Mouse (Mus musculus) lung, adult 2 months (tissue): ENCODE measurements around the gene Slc13a5.

Source experiments
- CTCF ChIP-seq: fragments of 200-500 bp; IDR thresholded peaks from 2 replicates; pipeline ENCODE4 v1.5.1; 2011; ENCODE audit warnings: mild to moderate bottlenecking, low read length, control low read depth; ENCODE audit not compliant: insufficient read depth
- POLR2A ChIP-seq: fragments of 200-500 bp; IDR thresholded peaks from 2 replicates; pipeline ENCODE4 v1.6.1; 2011; ENCODE audit warnings: low read depth, mild to moderate bottlenecking, control low read depth, low read length, borderline replicate concordance; ENCODE audit errors: extremely low read depth

GRCm38 (mm10) chr11:72311355-72312001 lies 44.5 kb upstream of the Slc13a5 start:
- no peak for TF ChIP-seq CTCF
- no peak for TF ChIP-seq POLR2A
